Mouse (Mus musculus) liver (tissue): ENCODE data around the gene Eya4.

Source experiments
- DNase-seq: peaks from one replicate; pipeline ENCODE4 v3.0.0-alpha.2; 2020; ENCODE audit warnings: mixed read lengths

The Eya4 gene

GRCm38 (mm10) chr10:23350011-23350911 lies at the start of gene Eya4:
Gene Eya4, minus strand, starts transcription at chr10:23350786.
- peak; percentile 19 for DNase-seq

GRCm38 (mm10) chr10:23395399-23395798 lies 44.8 kb upstream of the Eya4 start:
- no peak for DNase-seq

- DNase-seq: no peak
Observed at GRCm38 (mm10) chr10:23394556-23395245, 44.1 kb upstream of the Eya4 start.

- no peak for DNase-seq
Observed at GRCm38 (mm10) chr10:23394152-23394551, 43.6 kb upstream of the Eya4 start.

- no peak for DNase-seq
Observed at GRCm38 (mm10) chr10:23363866-23364265, 13.3 kb upstream of the Eya4 start.

- DNase-seq: no peak
Observed at GRCm38 (mm10) chr10:23349392-23350010, 1.1 kb downstream of the Eya4 start.

- no peak for DNase-seq
Observed at GRCm38 (mm10) chr10:23348893-23349391, 1.6 kb downstream of the Eya4 start.

- DNase-seq: no peak
Observed at GRCm38 (mm10) chr10:23348101-23348892, 2.3 kb downstream of the Eya4 start.

- DNase-seq: no peak
Observed at GRCm38 (mm10) chr10:23337250-23337649, 13.3 kb downstream of the Eya4 start.

GRCm38 (mm10) chr10:23332768-23333167 lies 17.8 kb downstream of the Eya4 start:
- DNase-seq: no peak

- no peak for DNase-seq
Observed at GRCm38 (mm10) chr10:23327651-23328050, 22.9 kb downstream of the Eya4 start.

- no peak for DNase-seq
Observed at GRCm38 (mm10) chr10:23322275-23322674, 28.3 kb downstream of the Eya4 start.

GRCm38 (mm10) chr10:23295616-23296015 lies 55.0 kb downstream of the Eya4 start:
- DNase-seq: no peak

- DNase-seq: no peak
Observed at GRCm38 (mm10) chr10:23292495-23292894, 58.1 kb downstream of the Eya4 start.

- no peak for DNase-seq
Observed at GRCm38 (mm10) chr10:23277371-23277770, 73.2 kb downstream of the Eya4 start.

GRCm38 (mm10) chr10:23271050-23271621 lies 79.5 kb downstream of the Eya4 start:
- DNase-seq: no peak

GRCm38 (mm10) chr10:23270502-23270901 lies 80.1 kb downstream of the Eya4 start:
- no peak for DNase-seq

- DNase-seq: no peak
Observed at GRCm38 (mm10) chr10:23252180-23252579, 98.4 kb downstream of the Eya4 start.

- no peak for DNase-seq
Observed at GRCm38 (mm10) chr10:23246485-23246884, 104.1 kb downstream of the Eya4 start.

- no peak for DNase-seq
Observed at GRCm38 (mm10) chr10:23236918-23237317, 113.7 kb downstream of the Eya4 start.

GRCm38 (mm10) chr10:23235405-23235804 lies 115.2 kb downstream of the Eya4 start:
- DNase-seq: no peak

GRCm38 (mm10) chr10:23233425-23233824 lies 117.2 kb downstream of the Eya4 start:
- no peak for DNase-seq
